Mouse (Mus musculus): ENCODE measurements around the gene Szt2. TPM values are rescaled to one million over a fixed set of nuclear protein-coding genes. Genes with fewer than 3 reads are reported as not detected.

Szt2 gene
- polyA plus RNA-seq, 2 experiments from 2014 or later = 9.7 to 13.5 TPM

- ATAC-seq = no peak
These were observed 52.3 kb downstream of the Szt2 start for GRCm38 (mm10) chr4:118356738-118357137.

- no peak for ATAC-seq
These were observed 54.8 kb downstream of the Szt2 start for GRCm38 (mm10) chr4:118354289-118354688.

- ATAC-seq = no peak
These were observed 55.4 kb downstream of the Szt2 start for GRCm38 (mm10) chr4:118353689-118354088.

GRCm38 (mm10) chr4:118351828-118352227 is 57.2 kb downstream of the Szt2 start:
- ATAC-seq = no peak

- no peak for ATAC-seq
These were observed 58.2 kb downstream of the Szt2 start for GRCm38 (mm10) chr4:118350864-118351263.

GRCm38 (mm10) chr4:118347529-118348309 is 61.4 kb downstream of the Szt2 start:
- ATAC-seq = no peak

GRCm38 (mm10) chr4:118341447-118341846 is 67.6 kb downstream of the Szt2 start:
- no peak for ATAC-seq

- peak; percentile 49 for ATAC-seq
These were observed 72.4 kb downstream of the Szt2 start for GRCm38 (mm10) chr4:118336658-118337057.

GRCm38 (mm10) chr4:118335991-118336390 is 73.1 kb downstream of the Szt2 start:
- no peak for ATAC-seq

GRCm38 (mm10) chr4:118331777-118332176 is 77.3 kb downstream of the Szt2 start:
- no peak for ATAC-seq

- no peak for ATAC-seq
These were observed 82.6 kb downstream of the Szt2 start for GRCm38 (mm10) chr4:118326476-118326875.

GRCm38 (mm10) chr4:118320636-118321035 is 88.4 kb downstream of the Szt2 start:
- no peak for ATAC-seq

- no peak for ATAC-seq
These were observed 89.2 kb downstream of the Szt2 start for GRCm38 (mm10) chr4:118319706-118320344.

GRCm38 (mm10) chr4:118316662-118317061 is 92.4 kb downstream of the Szt2 start:
- ATAC-seq = no peak

GRCm38 (mm10) chr4:118315286-118315685 is 93.8 kb downstream of the Szt2 start:
- ATAC-seq = no peak

Other genes with a start within 250 kb of the Szt2 start
- 10 to 100 TPM in 1 of 2 experiments, 1 to 10 TPM in 1; 4.3 to 14.3 TPM for gene Kdm4a, start 229.2 kb downstream of the Szt2 start, polyA plus RNA-seq (2017; shearing (Covaris generic))
- gene Ptprf, start 117.9 kb downstream of the Szt2 start, polyA plus RNA-seq (2017; shearing (Covaris generic)) = under 1 TPM; 0.39 to 0.65 TPM
- 100 to 1,000 TPM; 110 to 111 TPM for gene Med8, start 64 bp upstream of the Szt2 start, polyA plus RNA-seq (2017; shearing (Covaris generic))
- gene Elovl1, start 18.8 kb upstream of the Szt2 start, polyA plus RNA-seq (2017; shearing (Covaris generic)) = 100 to 1,000 TPM; 115 to 129 TPM
- 1 to 10 TPM; 4.6 to 7.1 TPM for gene Cdc20, start 28.1 kb upstream of the Szt2 start, polyA plus RNA-seq (2017; shearing (Covaris generic))
- gene Mpl, start 48.2 kb upstream of the Szt2 start, polyA plus RNA-seq (2017; shearing (Covaris generic)) = not detected
- under 1 TPM in 1 of 2 experiments, not detected in 1; 0.16 TPM for gene Tie1, start 80.8 kb upstream of the Szt2 start, polyA plus RNA-seq (2017; shearing (Covaris generic))
- gene 2610528J11Rik, start 117.7 kb upstream of the Szt2 start, polyA plus RNA-seq (2017; shearing (Covaris generic)) = not detected
- not detected for gene Tmem125, start 134.8 kb upstream of the Szt2 start, polyA plus RNA-seq (2017; shearing (Covaris generic))
- gene Cfap57, start 211.5 kb upstream of the Szt2 start, polyA plus RNA-seq (2017; shearing (Covaris generic)) = not detected
- 100 to 1,000 TPM; 167 to 193 TPM for gene Ebna1bp2, start 211.5 kb upstream of the Szt2 start, polyA plus RNA-seq (2017; shearing (Covaris generic))
- gene Olfr62, start 249.7 kb upstream of the Szt2 start, polyA plus RNA-seq (2017; shearing (Covaris generic)) = not detected